Mouse (Mus musculus) stomach, embryonic 15.5 days (tissue): ENCODE results near the gene Serpinb1c. TPM values are rescaled to one million over a fixed set of nuclear protein-coding genes. Genes with fewer than 3 reads are reported as not detected.

Experiments
- ATAC-seq: fragments of 200-750 bp; cut with Nextera tagmentation; 2 replicates; pipeline ENCODE4 v1.8.0; 2017; ENCODE audit warnings: low read depth, moderate number of reproducible peaks, moderate TSS enrichment; ENCODE audit not compliant: insufficient read depth, low FRiP score
- H3K27ac ChIP-seq: fragments of 300-500 bp; sonication (generic); 2 replicates; pipeline ENCODE4 v1.5.1; 2015; ENCODE audit warnings: mild to moderate bottlenecking, inconsistent platforms
- H3K27me3 ChIP-seq: fragments of 300-500 bp; sonication (generic); replicated peaks from 2 replicates; pipeline ENCODE4 v1.6.1; 2015; ENCODE audit warnings: inconsistent platforms
- H3K36me3 ChIP-seq: fragments of 300-500 bp; sonication (generic); 2 replicates; pipeline ENCODE4 v1.6.1; 2015; ENCODE audit warnings: inconsistent platforms
- H3K4me1 ChIP-seq: fragments of 300-500 bp; sonication (generic); 2 replicates; pipeline ENCODE4 v1.6.1; 2015; ENCODE audit warnings: inconsistent platforms
- H3K4me2 ChIP-seq: fragments of 300-500 bp; sonication (generic); 2 replicates; pipeline ENCODE4 v1.6.1; 2015; ENCODE audit warnings: mild to moderate bottlenecking, inconsistent platforms
- H3K4me3 ChIP-seq: fragments of 300-500 bp; sonication (generic); replicated peaks from 2 replicates; pipeline ENCODE4 v1.5.1; 2015; ENCODE audit warnings: inconsistent platforms
- H3K9ac ChIP-seq: fragments of 300-500 bp; sonication (generic); 2 replicates; pipeline ENCODE4 v1.6.1; 2015; ENCODE audit warnings: inconsistent platforms
- H3K9me3 ChIP-seq: fragments of 300-500 bp; sonication (generic); 2 replicates; pipeline ENCODE4 v1.6.1; 2016; ENCODE audit warnings: inconsistent platforms
- WGBS: fragments of 180-500 bp; shearing (Covaris S2); methylation state at CpG from one replicate; pipeline ENCODE4 v1.1.7; 2015; 5-methylcytosine and 5-hydroxymethylcytosine counted together
- polyA plus RNA-seq: library from polyadenylated mRNA; unstranded; fragments of >200 nt; fragmentation: Nextera tagmentation; extraction: Ambion mirVana; gene quantifications from 2 replicates; pipeline ENCODE4 v1.2.1, GENCODE M21; 2015

The Serpinb1c gene
- polyA plus RNA-seq, 1 experiment from 2014 or later, result not detected

DNA sequence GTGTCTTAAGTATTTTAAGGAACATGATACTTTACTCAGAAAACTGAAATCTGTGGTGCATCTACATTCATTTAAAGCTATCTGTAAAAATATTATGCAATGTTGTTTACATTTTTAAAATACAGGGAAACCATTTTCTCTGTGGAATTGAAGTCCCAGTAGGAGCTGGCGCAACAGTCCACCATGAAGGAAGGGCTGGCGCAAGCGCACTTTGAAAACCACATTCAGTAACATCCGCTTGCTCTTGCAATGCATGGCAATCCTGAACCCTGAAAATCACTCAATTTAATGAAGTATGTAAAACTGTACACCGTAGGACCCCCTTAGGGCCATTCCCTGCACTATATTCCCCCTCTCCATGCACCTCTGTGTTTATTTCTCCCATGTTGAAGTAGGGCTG, 63.5 kb downstream of the Serpinb1c start:
- H3K27me3 ChIP-seq, result no peaks in the 10 kb centered on the region
- H3K27ac ChIP-seq, result no peak overlapping the region
- WGBS, result 86% methylated on average over 5 of the region's 5 CpGs
- no peak overlapping the region for H3K4me3 ChIP-seq
- H3K4me1 ChIP-seq, result no peaks in the 10 kb centered on the region
- no peak overlapping the region for H3K4me2 ChIP-seq
- no peaks in the 10 kb centered on the region for H3K9me3 ChIP-seq
- no peak overlapping the region for H3K9ac ChIP-seq
- no peaks in the 10 kb centered on the region for H3K36me3 ChIP-seq
- no peak for ATAC-seq

GRCm38 (mm10) chr13:32833237-32833636, 64.8 kb downstream of the Serpinb1c start:
- no peak overlapping the region for H3K4me2 ChIP-seq
- no peak overlapping the region for H3K4me3 ChIP-seq
- no peaks in the 10 kb centered on the region for H3K36me3 ChIP-seq
- 60% methylated on average over 6 of the region's 6 CpGs for WGBS
- no peak overlapping the region for H3K27ac ChIP-seq
- no peaks in the 10 kb centered on the region for H3K4me1 ChIP-seq
- ATAC-seq, result no peak
- H3K9me3 ChIP-seq, result no peaks in the 10 kb centered on the region
- no peak overlapping the region for H3K9ac ChIP-seq
- H3K27me3 ChIP-seq, result no peaks in the 10 kb centered on the region

GRCm38 (mm10) chr13:32832776-32833175, 65.2 kb downstream of the Serpinb1c start:
- Histone ChIP-seq H3K9ac (no peak overlapping the region), H3K36me3 (no peaks in the 10 kb centered on the region), H3K4me2 (no peak overlapping the region), H3K4me3 (no peak overlapping the region), H3K27me3 (no peaks in the 10 kb centered on the region), H3K9me3 (no peaks in the 10 kb centered on the region), H3K27ac (no peak overlapping the region), H3K4me1 (no peaks in the 10 kb centered on the region)
- 58% methylated on average over 3 of the region's 3 CpGs for WGBS
- ATAC-seq, result no peak

- ATAC-seq, result no peak
- no peaks in the 10 kb centered on the region for H3K36me3 ChIP-seq
- H3K9ac ChIP-seq, result no peak overlapping the region
- H3K4me1 ChIP-seq, result no peaks in the 10 kb centered on the region
- no peak overlapping the region for H3K4me2 ChIP-seq
- 68% methylated on average over 3 of the region's 3 CpGs for WGBS
- no peaks in the 10 kb centered on the region for H3K27me3 ChIP-seq
- no peaks in the 10 kb centered on the region for H3K9me3 ChIP-seq
- H3K27ac ChIP-seq, result no peak overlapping the region
- H3K4me3 ChIP-seq, result no peak overlapping the region
Measured at GRCm38 (mm10) chr13:32831505-32832273, 66.3 kb downstream of the Serpinb1c start.

Other genes with a start within 250 kb of the Serpinb1c start
- gene Mylk4, start 114.3 kb downstream of the Serpinb1c start, polyA plus RNA-seq, result 0.22 and 0.24 TPM in 2 replicates
- 29.1 and 29.2 TPM in 2 replicates for gene Wrnip1, start 96.2 kb downstream of the Serpinb1c start, polyA plus RNA-seq
- not detected in 2 replicates for gene D930007J09Rik, start 95.4 kb downstream of the Serpinb1c start, polyA plus RNA-seq
- 74.9 and 94.2 TPM in 2 replicates for gene Serpinb1a, start 47.0 kb downstream of the Serpinb1c start, polyA plus RNA-seq
- 4.7 and 5.7 TPM in 2 replicates for gene Serpinb6b, start 67.0 kb upstream of the Serpinb1c start, polyA plus RNA-seq
- gene Serpinb9, start 105.0 kb upstream of the Serpinb1c start, polyA plus RNA-seq, result 9.4 and 10.2 TPM in 2 replicates
- gene Serpinb9b, start 129.2 kb upstream of the Serpinb1c start, polyA plus RNA-seq, result 0.13 TPM in 1 of 2 replicates, not detected in the other
- 0.37 and 0.86 TPM in 2 replicates for gene Serpinb1b, start 180.4 kb upstream of the Serpinb1c start, polyA plus RNA-seq